Mouse (Mus musculus): ENCODE results near the gene Stx16. TPM values are rescaled to one million over a fixed set of nuclear protein-coding genes. Genes with fewer than 3 reads are reported as not detected.

Gene Stx16
- polyA plus RNA-seq, 1 experiment from 2014 or later = 15.3 TPM

GRCm38 (mm10) chr2:174116929-174117328 is 40.8 kb downstream of the Stx16 start:
- Histone ChIP-seq H3K4me2 (no peak overlapping the region), H3K4me3 (replicated peaks) (no peak overlapping the region), H3K27ac (no peak overlapping the region), H3K9ac (no peak overlapping the region), H3K9me3 (no peaks in the 10 kb centered on the region), H3K4me1 (no peaks in the 10 kb centered on the region), H3K27me3 (no peaks in the 10 kb centered on the region), H3K36me3 (replicated peaks) (peaks cover 27% of the 10 kb centered on the region)
- 86% methylated on average over 16 of the region's 16 CpGs for WGBS
- ATAC-seq (ENCODE audit: low FRiP score) = peak; percentile 31; the same call in 1 of the 2 replicates

GRCm38 (mm10) chr2:174118141-174118540 is 42.0 kb downstream of the Stx16 start:
- no peak overlapping the region for H3K4me3 ChIP-seq (replicated peaks)
- 57% methylated on average over 11 of the region's 11 CpGs for WGBS
- H3K4me1 ChIP-seq = no peaks in the 10 kb centered on the region
- no peaks in the 10 kb centered on the region for H3K9me3 ChIP-seq
- no peak overlapping the region for H3K27ac ChIP-seq
- H3K9ac ChIP-seq = no peak overlapping the region
- no peak overlapping the region for H3K4me2 ChIP-seq
- H3K27me3 ChIP-seq = no peaks in the 10 kb centered on the region
- H3K36me3 ChIP-seq (replicated peaks) = peaks cover 39% of the 10 kb centered on the region
- ATAC-seq (ENCODE audit: low FRiP score) = peak; percentile 64; the same call in 1 of the 2 replicates

GRCm38 (mm10) chr2:174119259-174119658 is 43.2 kb downstream of the Stx16 start:
- H3K9me3 ChIP-seq = peaks cover 2% of the 10 kb centered on the region; the same call in 1 of the 2 replicates
- H3K4me1 ChIP-seq = no peaks in the 10 kb centered on the region
- H3K9ac ChIP-seq = no peak overlapping the region
- H3K27ac ChIP-seq = no peak overlapping the region
- no peaks in the 10 kb centered on the region for H3K27me3 ChIP-seq
- no peak overlapping the region for H3K4me3 ChIP-seq (replicated peaks)
- no peak overlapping the region for H3K4me2 ChIP-seq
- 89% methylated on average over 11 of the region's 11 CpGs for WGBS
- peaks cover 50% of the 10 kb centered on the region for H3K36me3 ChIP-seq (replicated peaks)
- ATAC-seq (ENCODE audit: low FRiP score) = no peak

GRCm38 (mm10) chr2:174120631-174121030 is 44.5 kb downstream of the Stx16 start:
- H3K9me3 ChIP-seq = peaks cover 14% of the 10 kb centered on the region
- H3K4me1 ChIP-seq = no peaks in the 10 kb centered on the region
- H3K4me3 ChIP-seq (replicated peaks) = no peak overlapping the region
- peaks cover 55% of the 10 kb centered on the region for H3K36me3 ChIP-seq (replicated peaks)
- H3K4me2 ChIP-seq = no peak overlapping the region
- no peak overlapping the region for H3K27ac ChIP-seq
- ATAC-seq (ENCODE audit: low FRiP score) = no peak
- 94% methylated on average over 19 of the region's 19 CpGs for WGBS
- H3K27me3 ChIP-seq = no peaks in the 10 kb centered on the region
- H3K9ac ChIP-seq = no peak overlapping the region

- Histone ChIP-seq H3K36me3 (replicated peaks) (peaks cover 53% of the 10 kb centered on the region), H3K27ac (no peak overlapping the region)
- ATAC-seq (ENCODE audit: low FRiP score) = no peak
Observed at GRCm38 (mm10) chr2:174121411-174121947, 45.4 kb downstream of the Stx16 start.

GRCm38 (mm10) chr2:174122331-174122730 is 46.2 kb downstream of the Stx16 start:
- H3K27ac ChIP-seq = no peak overlapping the region
- H3K4me1 ChIP-seq = peaks cover 11% of the 10 kb centered on the region
- peaks cover 53% of the 10 kb centered on the region for H3K36me3 ChIP-seq (replicated peaks)
- peaks cover 14% of the 10 kb centered on the region for H3K9me3 ChIP-seq
- H3K4me2 ChIP-seq = no peak overlapping the region
- no peak overlapping the region for H3K4me3 ChIP-seq (replicated peaks)
- no peaks in the 10 kb centered on the region; the same call in 1 of the 2 replicates for H3K27me3 ChIP-seq
- ATAC-seq (ENCODE audit: low FRiP score) = no peak
- WGBS = 96% methylated on average over 2 of the region's 2 CpGs
- no peak overlapping the region for H3K9ac ChIP-seq

More at GRCm38 (mm10) chr2:174121411-174121947, 45.4 kb downstream of the Stx16 start:
- H3K27me3 ChIP-seq = no peaks in the 10 kb centered on the region; the same call in 1 of the 2 replicates
- H3K9me3 ChIP-seq = peaks cover 14% of the 10 kb centered on the region
- no peak overlapping the region for H3K9ac ChIP-seq
- H3K4me3 ChIP-seq (replicated peaks) = no peak overlapping the region
- peaks cover 3% of the 10 kb centered on the region for H3K4me1 ChIP-seq
- WGBS = 82% methylated on average over 12 of the region's 12 CpGs
- H3K4me2 ChIP-seq = no peak overlapping the region

- Histone ChIP-seq H3K4me2 (no peak overlapping the region), H3K27ac (no peak overlapping the region), H3K4me1 (peaks cover 16% of the 10 kb centered on the region), H3K36me3 (replicated peaks) (peaks cover 53% of the 10 kb centered on the region), H3K9me3 (peaks cover 14% of the 10 kb centered on the region), H3K27me3 (no peaks in the 10 kb centered on the region; the same call in 1 of the 2 replicates), H3K4me3 (replicated peaks) (no peak overlapping the region), H3K9ac (no peak overlapping the region)
- WGBS = 84% methylated on average over 3 of the region's 3 CpGs
- ATAC-seq (ENCODE audit: low FRiP score) = no peak
Observed at GRCm38 (mm10) chr2:174123731-174124130, 47.6 kb downstream of the Stx16 start.

- no peak overlapping the region for H3K27ac ChIP-seq
- ATAC-seq (ENCODE audit: low FRiP score) = peak; percentile 79
- H3K36me3 ChIP-seq (replicated peaks) = peaks cover 30% of the 10 kb centered on the region
- peak overlapping the region; percentile 41 for H3K4me2 ChIP-seq
- H3K4me1 ChIP-seq = peaks cover 16% of the 10 kb centered on the region
- peak overlapping the region; percentile 15; the same call in 1 of the 2 replicates for H3K4me3 ChIP-seq (replicated peaks)
- peaks cover 14% of the 10 kb centered on the region for H3K9me3 ChIP-seq
- WGBS = 13% methylated on average over 18 of the region's 21 CpGs
- H3K9ac ChIP-seq = no peak overlapping the region
- H3K27me3 ChIP-seq = no peaks in the 10 kb centered on the region; the same call in 1 of the 2 replicates
Observed at GRCm38 (mm10) chr2:174126522-174127375, 50.6 kb downstream of the Stx16 start.

- Histone ChIP-seq H3K9ac (no peak overlapping the region), H3K27ac (no peak overlapping the region), H3K9me3 (peaks cover 14% of the 10 kb centered on the region), H3K4me2 (peak overlapping the region; percentile 41), H3K36me3 (replicated peaks) (peaks cover 24% of the 10 kb centered on the region), H3K4me1 (peaks cover 16% of the 10 kb centered on the region), H3K4me3 (replicated peaks) (peak overlapping the region; percentile 15; the same call in 1 of the 2 replicates), H3K27me3 (no peaks in the 10 kb centered on the region; the same call in 1 of the 2 replicates)
- ATAC-seq (ENCODE audit: low FRiP score) = peak; percentile 45; the same call in 1 of the 2 replicates
- 17% methylated on average over 6 of the region's 6 CpGs for WGBS
Observed at GRCm38 (mm10) chr2:174127376-174127713, 51.2 kb downstream of the Stx16 start.

GRCm38 (mm10) chr2:174128926-174129325 is 52.8 kb downstream of the Stx16 start:
- Histone ChIP-seq H3K9ac (no peak overlapping the region), H3K4me1 (peaks cover 16% of the 10 kb centered on the region), H3K27ac (no peak overlapping the region), H3K4me2 (no peak overlapping the region), H3K36me3 (replicated peaks) (peaks cover 8% of the 10 kb centered on the region), H3K9me3 (peaks cover 14% of the 10 kb centered on the region), H3K4me3 (replicated peaks) (no peak overlapping the region), H3K27me3 (no peaks in the 10 kb centered on the region; the same call in 1 of the 2 replicates)
- WGBS = 76% methylated on average over 6 of the region's 6 CpGs
- no peak for ATAC-seq (ENCODE audit: low FRiP score)

- no peak for ATAC-seq (ENCODE audit: low FRiP score)
- 86% methylated on average over 8 of the region's 8 CpGs for WGBS
Observed at GRCm38 (mm10) chr2:174130468-174131097, 54.5 kb downstream of the Stx16 start.

GRCm38 (mm10) chr2:174132413-174132969 is 56.4 kb downstream of the Stx16 start:
- no peaks in the 10 kb centered on the region for H3K27me3 ChIP-seq
- WGBS = 88% methylated on average over 8 of the region's 8 CpGs
- no peak for ATAC-seq (ENCODE audit: low FRiP score)
- no peaks in the 10 kb centered on the region for H3K9me3 ChIP-seq
- no peak overlapping the region for H3K4me2 ChIP-seq
- H3K4me3 ChIP-seq (replicated peaks) = no peak overlapping the region
- H3K4me1 ChIP-seq = peaks cover 3% of the 10 kb centered on the region; the same call in 1 of the 2 replicates
- no peaks in the 10 kb centered on the region for H3K36me3 ChIP-seq (replicated peaks)
- H3K27ac ChIP-seq = no peak overlapping the region
- no peak overlapping the region for H3K9ac ChIP-seq

More at GRCm38 (mm10) chr2:174130468-174131097, 54.5 kb downstream of the Stx16 start:
- Histone ChIP-seq H3K9me3 (no peaks in the 10 kb centered on the region), H3K9ac (no peak overlapping the region), H3K27me3 (no peaks in the 10 kb centered on the region; the same call in 1 of the 2 replicates), H3K4me1 (peaks cover 16% of the 10 kb centered on the region), H3K27ac (no peak overlapping the region), H3K36me3 (replicated peaks) (no peaks in the 10 kb centered on the region), H3K4me3 (replicated peaks) (no peak overlapping the region), H3K4me2 (no peak overlapping the region)

All from forebrain, embryonic 12.5 days (tissue).